Mouse (Mus musculus) urinary bladder, postnatal 10 days (tissue): ENCODE measurements around the gene Rapgef1.

Experiments used
- DNase-seq: peaks from one replicate; pipeline ENCODE4 v3.0.0; 2022; ENCODE audit warnings: low spot score

The Rapgef1 gene

DNA sequence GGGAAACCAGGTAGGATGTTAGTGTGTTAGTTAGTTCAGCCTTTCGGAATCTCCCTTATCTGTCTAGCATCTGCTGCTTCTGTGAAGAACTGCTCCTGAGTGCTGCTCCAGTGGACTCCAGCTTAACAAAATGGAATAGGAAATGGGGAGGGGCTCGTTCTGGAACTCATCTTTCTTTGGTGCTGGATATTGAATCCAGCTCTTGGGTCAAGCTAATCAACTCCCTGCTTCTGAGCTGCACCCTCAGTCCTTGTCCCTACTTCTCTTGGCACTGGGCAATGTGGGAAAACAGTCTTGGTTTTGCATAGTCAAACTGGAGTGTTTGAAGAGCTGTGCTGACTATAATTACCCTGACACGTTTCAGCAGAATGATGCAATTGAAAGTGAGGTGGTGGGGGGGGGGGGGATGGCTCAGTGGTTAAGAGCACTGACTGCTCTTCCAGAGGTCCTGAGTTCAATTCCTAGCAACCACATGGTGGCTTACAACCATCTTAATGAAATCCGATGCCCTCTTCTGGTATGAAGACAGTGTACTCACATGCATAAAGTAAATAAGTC, 25.6 kb downstream of the Rapgef1 start:
- DNase-seq, result no peak

GRCm38 (mm10) chr2:29646613-29647012, 27.1 kb downstream of the Rapgef1 start:
- DNase-seq, result no peak

DNA sequence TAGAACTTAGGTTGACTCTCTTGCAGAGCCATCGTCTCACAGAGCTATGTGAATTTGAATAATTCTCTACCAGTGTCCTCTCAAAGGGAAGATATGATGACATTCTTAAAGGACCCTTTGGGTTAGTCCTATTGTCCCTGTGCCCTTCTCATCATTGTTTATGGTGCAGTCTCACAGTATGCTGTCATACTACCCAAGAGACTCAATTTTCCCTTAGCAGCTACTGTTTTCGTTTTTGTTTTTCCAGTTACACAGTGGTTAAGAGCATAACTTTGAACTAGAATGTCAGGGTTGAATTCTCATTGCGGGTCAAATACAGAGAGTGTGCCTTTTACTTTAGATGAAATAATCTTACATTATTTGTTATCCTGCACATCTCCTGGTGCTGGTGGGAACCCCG, 27.6 kb downstream of the Rapgef1 start:
- no peak for DNase-seq

GRCm38 (mm10) chr2:29647808-29648207, 28.3 kb downstream of the Rapgef1 start:
- no peak for DNase-seq

DNA sequence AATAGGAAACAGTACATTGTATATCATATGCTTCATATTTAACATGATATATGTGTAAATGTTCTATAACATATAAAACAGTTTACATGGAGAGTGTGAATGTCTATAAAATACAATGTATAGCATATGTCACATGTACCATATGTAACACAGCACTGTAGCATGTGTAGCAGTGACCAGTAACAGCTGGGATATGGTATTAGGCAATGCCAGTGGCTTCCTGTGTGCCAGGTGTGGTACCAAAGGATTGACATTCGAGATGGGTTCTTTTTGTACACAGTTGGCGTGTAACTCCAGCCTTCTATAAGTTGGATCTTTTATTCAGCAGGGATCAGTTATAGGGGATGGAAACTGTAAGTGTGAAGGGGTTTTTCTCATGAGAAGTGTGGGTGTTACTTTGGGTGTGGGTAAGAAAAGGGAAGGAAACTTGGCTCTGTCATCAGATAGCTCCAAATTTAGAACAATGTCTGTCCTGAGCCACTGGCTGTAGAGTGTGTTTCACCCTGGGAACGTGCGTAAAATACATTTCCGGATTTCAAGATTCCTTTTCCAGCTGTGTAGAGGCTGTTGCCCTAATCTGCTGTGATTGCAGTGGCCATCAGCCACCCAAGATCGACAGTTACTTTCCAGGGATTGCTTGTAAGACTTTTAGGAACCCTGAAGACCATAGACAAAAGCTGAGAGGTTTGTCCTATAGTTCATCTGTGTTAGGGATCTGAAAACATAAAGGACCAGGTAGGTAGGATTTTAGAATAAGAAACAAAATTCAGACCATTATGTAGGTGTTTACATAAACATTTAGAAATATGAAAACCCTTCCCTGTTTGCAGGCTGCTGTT, 29.7 kb downstream of the Rapgef1 start:
- DNase-seq, result no peak

GRCm38 (mm10) chr2:29649795-29650457, 30.4 kb downstream of the Rapgef1 start:
- DNase-seq, result no peak

- DNase-seq, result no peak
Measured at GRCm38 (mm10) chr2:29651876-29652275, 32.4 kb downstream of the Rapgef1 start.

DNA sequence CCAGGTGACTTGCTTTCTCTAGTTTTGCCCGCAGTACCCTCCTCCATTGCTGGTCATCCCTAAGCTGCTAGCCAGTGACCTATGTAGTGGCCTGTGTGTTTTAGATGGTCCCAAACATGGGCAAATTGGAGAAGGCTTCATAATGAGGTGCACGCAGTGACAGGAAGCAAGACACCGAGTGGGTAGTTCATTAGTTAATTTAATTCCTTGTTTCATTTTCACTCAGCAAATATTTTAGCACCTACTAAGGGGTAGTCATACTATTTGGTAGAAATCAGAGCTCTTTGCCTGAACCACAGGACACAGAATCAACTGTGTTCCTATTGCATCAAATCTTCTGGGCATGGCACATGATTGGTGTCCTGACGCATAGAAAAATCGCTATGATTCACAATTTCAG, 35.9 kb downstream of the Rapgef1 start:
- no peak for DNase-seq

GRCm38 (mm10) chr2:29656095-29656494, 36.6 kb downstream of the Rapgef1 start:
- DNase-seq, result no peak

- DNase-seq, result no peak
Measured at GRCm38 (mm10) chr2:29657089-29657488, 37.6 kb downstream of the Rapgef1 start.

- DNase-seq, result no peak
Measured at GRCm38 (mm10) chr2:29661751-29662191, 42.3 kb downstream of the Rapgef1 start.

GRCm38 (mm10) chr2:29663260-29663877, 43.8 kb downstream of the Rapgef1 start:
- no peak for DNase-seq

- DNase-seq, result no peak
Measured at GRCm38 (mm10) chr2:29665421-29665820, 45.9 kb downstream of the Rapgef1 start.

DNA sequence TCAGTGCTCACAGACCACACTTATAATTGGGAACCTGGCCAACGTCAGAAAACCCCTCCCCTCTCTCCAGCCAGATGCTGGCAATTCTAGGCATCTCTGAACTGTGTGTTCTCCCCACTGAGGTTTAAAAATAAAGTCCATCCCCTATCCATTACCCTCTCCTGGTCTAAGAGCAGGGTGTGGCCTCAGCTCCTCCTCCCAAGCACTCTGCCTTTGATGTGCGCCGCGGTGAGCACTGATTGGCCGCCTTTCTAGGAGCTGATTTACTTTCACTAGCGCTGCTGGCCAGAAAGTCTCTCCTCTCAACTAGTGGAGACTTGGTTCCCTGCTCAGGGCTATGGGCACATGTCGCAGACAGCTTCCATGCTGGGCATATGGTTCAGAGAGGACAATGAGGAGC, 47.1 kb downstream of the Rapgef1 start:
- no peak for DNase-seq

- DNase-seq, result no peak
Measured at GRCm38 (mm10) chr2:29667109-29667508, 47.6 kb downstream of the Rapgef1 start.

GRCm38 (mm10) chr2:29668011-29668691, 48.6 kb downstream of the Rapgef1 start:
- DNase-seq, result no peak

- DNase-seq, result no peak
Measured at GRCm38 (mm10) chr2:29668963-29669362, 49.4 kb downstream of the Rapgef1 start.

- DNase-seq, result no peak
Measured at GRCm38 (mm10) chr2:29669711-29670110, 50.2 kb downstream of the Rapgef1 start.

GRCm38 (mm10) chr2:29670231-29670991, 50.9 kb downstream of the Rapgef1 start:
- no peak for DNase-seq

DNA sequence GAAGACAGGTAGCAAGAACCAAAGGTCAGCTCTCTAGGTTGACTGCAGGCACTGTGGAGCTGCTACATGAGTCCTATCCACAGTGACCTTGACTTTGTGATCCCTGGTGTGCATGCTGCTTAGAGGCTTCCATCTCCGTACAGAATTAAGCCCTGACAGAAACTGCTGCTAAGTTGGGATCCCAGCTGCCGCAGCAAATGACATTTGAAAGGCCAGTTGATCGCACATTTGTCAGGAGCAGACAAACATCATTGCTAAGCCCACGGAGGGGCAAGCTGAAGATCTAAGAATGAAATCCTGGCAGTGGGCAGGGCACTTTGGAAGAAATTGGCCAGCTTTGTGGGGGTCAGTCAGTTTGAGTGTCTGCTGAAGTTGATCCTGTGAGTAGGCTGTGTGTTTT, 51.9 kb downstream of the Rapgef1 start:
- DNase-seq, result no peak

- no peak for DNase-seq
Measured at GRCm38 (mm10) chr2:29671856-29672255, 52.3 kb downstream of the Rapgef1 start.
